Comparison of ENCODE assay signal across 24 mouse cellular contexts in genomic region chr17:7820176-7820575, GRCm38 (mm10). TPM values are rescaled to one million over a fixed set of nuclear protein-coding genes. Genes with fewer than 3 reads are reported as not detected.
DNase-seq lines count a peak whose midpoint lies in the region; ATAC-seq lines count a peak whose summit lies in the region.
"Had no signal": no experiment of that assay in that cellular context is flagged by ENCODE, and none has a peak within 500 bp of the region (broad histone marks: within the 10 kb centered on the region; RNA-seq: fewer than 3 reads in every experiment).

No protein-coding gene starts in this region.

- 83% methylated on average over 7 of the region's 7 CpGs for WGBS in forebrain, embryonic 11.5 days
- 86% methylated on average over 7 of the region's 7 CpGs for WGBS in forebrain, embryonic 10.5 days
- 73% methylated on average over 7 of the region's 7 CpGs for WGBS in heart, embryonic 10.5 days

- H3K27me3 ChIP-seq in forebrain, embryonic 11.5 days (ENCODE audit: control insufficient read depth, insufficient read depth, low read length) = no peaks in the 10 kb centered on the region
- peaks cover 14% of the 10 kb centered on the region for H3K27me3 ChIP-seq in forebrain, embryonic 10.5 days (ENCODE audit: poor library complexity, severe bottlenecking)
- H3K27me3 ChIP-seq in heart, embryonic 10.5 days (ENCODE audit: insufficient read depth, poor library complexity, severe bottlenecking) = peaks cover 21% of the 10 kb centered on the region
- H3K27me3 ChIP-seq: Patski had no signal

- H3K4me2 ChIP-seq in forebrain, embryonic 11.5 days (ENCODE audit: low read depth, low read length, severe bottlenecking) = no peak overlapping the region
- H3K4me2 ChIP-seq: embryonic facial prominence, embryonic 13.5 days; embryonic facial prominence, embryonic 15.5 days; forebrain, embryonic 12.5 days had no signal

- no peak overlapping the region for H3K4me3 ChIP-seq in forebrain, embryonic 11.5 days (ENCODE audit: low read depth, low read length)
- no peak overlapping the region for H3K4me3 ChIP-seq in forebrain, embryonic 10.5 days
- H3K4me3 ChIP-seq in heart, embryonic 10.5 days = no peak overlapping the region
- H3K4me3 ChIP-seq: embryonic facial prominence, embryonic 13.5 days; embryonic facial prominence, embryonic 15.5 days; erythroblast, embryonic 14.5 days; forebrain, embryonic 12.5 days had no signal

- DNase-seq in forebrain, embryonic 11.5 days (ENCODE audit: low spot score) = peak; percentile 26
- DNase-seq in forebrain, embryonic 10.5 days (ENCODE audit: extremely low spot score, low spot score) = no peak
- DNase-seq in heart, embryonic 10.5 days (ENCODE audit: low spot score) = peak; percentile 70
- DNase-seq in heart, adult 18-20 months = no peak
- peak; percentile 48 for DNase-seq in R1 (ENCODE audit: low read depth, low spot score)
- no peak for DNase-seq in testis, postnatal 10 days (ENCODE audit: low spot score)
- DNase-seq: adrenal gland, adult 2 months; adrenal gland, postnatal 10 days; adrenal gland, postnatal 25 days; cerebellum, adult 11 months; cerebellum, adult 18-20 months; cerebellum, adult 8-10 months; cerebellum, adult 9-11 months; cerebellum, postnatal 14 days; cerebellum, postnatal 36 days; embryo, embryonic 11 days had no signal

- no peak overlapping the region for H3K27ac ChIP-seq in forebrain, embryonic 11.5 days (ENCODE audit: low read depth, low read length)
- H3K27ac ChIP-seq in forebrain, embryonic 10.5 days = no peak overlapping the region
- no peak overlapping the region for H3K27ac ChIP-seq in heart, embryonic 10.5 days
- H3K27ac ChIP-seq: embryonic facial prominence, embryonic 13.5 days; embryonic facial prominence, embryonic 15.5 days; forebrain, embryonic 12.5 days had no signal

- no peaks in the 10 kb centered on the region for H3K36me3 ChIP-seq in forebrain, embryonic 11.5 days (ENCODE audit: control insufficient read depth, insufficient read depth, low read length)
- no peaks in the 10 kb centered on the region for H3K36me3 ChIP-seq in forebrain, embryonic 10.5 days (replicated peaks)
- H3K36me3 ChIP-seq in heart, embryonic 10.5 days = no peaks in the 10 kb centered on the region
- H3K36me3 ChIP-seq: embryonic facial prominence, embryonic 13.5 days; embryonic facial prominence, embryonic 15.5 days; forebrain, embryonic 12.5 days had no signal

- no peak for ATAC-seq in forebrain, embryonic 11.5 days (replicated peaks; ENCODE audit: low FRiP score)
- ATAC-seq: forebrain, embryonic 14.5 days; forebrain, embryonic 16.5 days; Patski had no signal

- H3K9ac ChIP-seq in forebrain, embryonic 11.5 days (ENCODE audit: low read length) = no peak overlapping the region
- H3K9ac ChIP-seq: embryonic facial prominence, embryonic 13.5 days; embryonic facial prominence, embryonic 15.5 days; forebrain, embryonic 12.5 days had no signal

- no peaks in the 10 kb centered on the region for H3K9me3 ChIP-seq in forebrain, embryonic 11.5 days (ENCODE audit: control insufficient read depth, low read length)
- no peaks in the 10 kb centered on the region for H3K9me3 ChIP-seq in forebrain, embryonic 10.5 days
- no peaks in the 10 kb centered on the region for H3K9me3 ChIP-seq in heart, embryonic 10.5 days
- H3K9me3 ChIP-seq: embryonic facial prominence, embryonic 13.5 days; embryonic facial prominence, embryonic 15.5 days; forebrain, embryonic 12.5 days had no signal

- H3K4me1 ChIP-seq in forebrain, embryonic 11.5 days (replicated peaks; ENCODE audit: control insufficient read depth, insufficient read depth, low read length) = no peaks in the 10 kb centered on the region
- H3K4me1 ChIP-seq in forebrain, embryonic 10.5 days = no peaks in the 10 kb centered on the region
- peaks cover 4% of the 10 kb centered on the region; the same call in 1 of the 2 replicates for H3K4me1 ChIP-seq in heart, embryonic 10.5 days
- H3K4me1 ChIP-seq: forebrain, embryonic 12.5 days had no signal

RNA-seq across cellular contexts. Expression of gene Fndc1, which starts 6.9 kb away (rescaled TPM):
- polyA plus RNA-seq in forebrain, embryonic 11.5 days (2014; fragmentation: Nextera tagmentation; extraction: Ambion mirVana) = 1.0 and 1.1 TPM in 2 replicates
- polyA plus RNA-seq in forebrain, embryonic 10.5 days (2016; fragmentation: Nextera tagmentation; extraction: Ambion mirVana) = 0.64 and 0.82 TPM in 2 replicates
- polyA plus RNA-seq in heart, embryonic 10.5 days (2016; fragmentation: Nextera tagmentation; extraction: Ambion mirVana) = 0.48 and 0.60 TPM in 2 replicates
- total RNA-seq in heart, adult 18-20 months (2021) = 10 to 100 TPM; 12.3 to 15.9 TPM
- total RNA-seq: common myeloid progenitor, adult 5-6 weeks had no signal
- polyA plus RNA-seq: erythroblast, embryonic 14.5 days had no signal

Comparison
In these comparisons a context has a peak if more than half of its experiments do, and no peak if none do; other contexts are left out.
1. DNase-seq: peak in forebrain, embryonic 11.5 days (single experiment), heart, embryonic 10.5 days (single experiment) and R1 (single experiment); none in forebrain, embryonic 10.5 days (single experiment), heart, adult 18-20 months (0 of 2) and testis, postnatal 10 days (single experiment).